Mouse (Mus musculus): Measurements from ENCODE around the gene Rab2b. TPM values are rescaled to one million over a fixed set of nuclear protein-coding genes. Genes with fewer than 3 reads are reported as not detected.

Rab2b gene
- polyA plus RNA-seq, 1 experiment = 23.2 TPM

- no peaks in the 10 kb centered on the region; the same call in 1 of the 2 replicates for H3K36me3 ChIP-seq (ENCODE audit: control insufficient read depth, insufficient read depth, low read length, poor library complexity, severe bottlenecking)
- no peaks in the 10 kb centered on the region for H3K27me3 ChIP-seq (ENCODE audit: control insufficient read depth, insufficient read depth, low read length, poor library complexity, severe bottlenecking)
- H3K4me1 ChIP-seq (ENCODE audit: control insufficient read depth, insufficient read depth, low read length) = no peaks in the 10 kb centered on the region
- TF ChIP-seq POLR2A (IDR thresholded peaks at IDR 0.05; ENCODE audit: insufficient read depth, low read length) = no peak
- TF ChIP-seq EP300 (IDR thresholded peaks at IDR 0.05; ENCODE audit: insufficient read depth, low read depth, low read length) = no peak
- H3K9ac ChIP-seq (ENCODE audit: low read depth, poor library complexity, severe bottlenecking) = peak overlapping the region; percentile 73
- H3K4me3 ChIP-seq (ENCODE audit: low read depth, low read length) = peak overlapping the region; percentile 95
- H3K9me3 ChIP-seq (replicated peaks; ENCODE audit: control insufficient read depth, insufficient read depth, low read length, poor library complexity, severe bottlenecking) = no peaks in the 10 kb centered on the region
- H3K27ac ChIP-seq (ENCODE audit: insufficient read depth, low read length) = peak overlapping the region; percentile 67
Observed at GRCm38 (mm10) chr14:52256311-52257175, 22.8 kb downstream of the Rab2b start.

- no peaks in the 10 kb centered on the region for H3K27me3 ChIP-seq (ENCODE audit: control insufficient read depth, insufficient read depth, low read length, poor library complexity, severe bottlenecking)
- no peaks in the 10 kb centered on the region for H3K9me3 ChIP-seq (replicated peaks; ENCODE audit: control insufficient read depth, insufficient read depth, low read length, poor library complexity, severe bottlenecking)
- TF ChIP-seq POLR2A (IDR thresholded peaks at IDR 0.05; ENCODE audit: insufficient read depth, low read length) (no peak), CTCF (IDR thresholded peaks at IDR 0.05; ENCODE audit: low read depth, low read length) (no peak), EP300 (IDR thresholded peaks at IDR 0.05; ENCODE audit: insufficient read depth, low read depth, low read length) (no peak)
- no peak overlapping the region for H3K9ac ChIP-seq (ENCODE audit: low read depth, poor library complexity, severe bottlenecking)
- H3K4me1 ChIP-seq (ENCODE audit: control insufficient read depth, insufficient read depth, low read length) = peaks cover 2% of the 10 kb centered on the region
- no peaks in the 10 kb centered on the region for H3K36me3 ChIP-seq (ENCODE audit: control insufficient read depth, insufficient read depth, low read length, poor library complexity, severe bottlenecking)
- no peak overlapping the region for H3K27ac ChIP-seq (ENCODE audit: insufficient read depth, low read length)
- H3K4me3 ChIP-seq (ENCODE audit: low read depth, low read length) = no peak overlapping the region
Observed at GRCm38 (mm10) chr14:52246129-52246528, 33.2 kb downstream of the Rab2b start.

- Histone ChIP-seq H3K27me3 (ENCODE audit: control insufficient read depth, insufficient read depth, low read length, poor library complexity, severe bottlenecking) (no peaks in the 10 kb centered on the region), H3K27ac (ENCODE audit: insufficient read depth, low read length) (peak overlapping the region; percentile 57; the same call in 1 of the 2 replicates)
- no peak for TF ChIP-seq POLR2A (IDR thresholded peaks at IDR 0.05; ENCODE audit: insufficient read depth, low read length)
- no peak for TF ChIP-seq CTCF (IDR thresholded peaks at IDR 0.05; ENCODE audit: low read depth, low read length)
- TF ChIP-seq EP300 (IDR thresholded peaks at IDR 0.05; ENCODE audit: insufficient read depth, low read depth, low read length) = no peak
Observed at GRCm38 (mm10) chr14:52244690-52245042, 34.7 kb downstream of the Rab2b start.

GRCm38 (mm10) chr14:52244041-52244689 is 35.2 kb downstream of the Rab2b start:
- H3K36me3 ChIP-seq (ENCODE audit: control insufficient read depth, insufficient read depth, low read length, poor library complexity, severe bottlenecking) = no peaks in the 10 kb centered on the region
- H3K4me1 ChIP-seq (ENCODE audit: control insufficient read depth, insufficient read depth, low read length) = peaks cover 2% of the 10 kb centered on the region
- peak overlapping the region; percentile 86 for H3K4me3 ChIP-seq (ENCODE audit: low read depth, low read length)
- H3K27me3 ChIP-seq (ENCODE audit: control insufficient read depth, insufficient read depth, low read length, poor library complexity, severe bottlenecking) = no peaks in the 10 kb centered on the region
- H3K9me3 ChIP-seq (replicated peaks; ENCODE audit: control insufficient read depth, insufficient read depth, low read length, poor library complexity, severe bottlenecking) = no peaks in the 10 kb centered on the region
- H3K27ac ChIP-seq (ENCODE audit: insufficient read depth, low read length) = peak overlapping the region; percentile 57; the same call in 1 of the 2 replicates
- peak overlapping the region; percentile 64 for H3K9ac ChIP-seq (ENCODE audit: low read depth, poor library complexity, severe bottlenecking)
- TF ChIP-seq POLR2A (IDR thresholded peaks at IDR 0.05; ENCODE audit: insufficient read depth, low read length) (no peak), EP300 (IDR thresholded peaks at IDR 0.05; ENCODE audit: insufficient read depth, low read depth, low read length) (no peak), CTCF (IDR thresholded peaks at IDR 0.05; ENCODE audit: low read depth, low read length) (no peak)

More at GRCm38 (mm10) chr14:52244690-52245042, 34.7 kb downstream of the Rab2b start:
- no peaks in the 10 kb centered on the region for H3K36me3 ChIP-seq (ENCODE audit: control insufficient read depth, insufficient read depth, low read length, poor library complexity, severe bottlenecking)
- H3K9me3 ChIP-seq (replicated peaks; ENCODE audit: control insufficient read depth, insufficient read depth, low read length, poor library complexity, severe bottlenecking) = no peaks in the 10 kb centered on the region
- H3K4me1 ChIP-seq (ENCODE audit: control insufficient read depth, insufficient read depth, low read length) = peaks cover 2% of the 10 kb centered on the region
- peak overlapping the region; percentile 78 for H3K4me3 ChIP-seq (ENCODE audit: low read depth, low read length)
- H3K9ac ChIP-seq (ENCODE audit: low read depth, poor library complexity, severe bottlenecking) = peak overlapping the region; percentile 64

- Histone ChIP-seq H3K27me3 (ENCODE audit: control insufficient read depth, insufficient read depth, low read length, poor library complexity, severe bottlenecking) (no peaks in the 10 kb centered on the region), H3K36me3 (ENCODE audit: control insufficient read depth, insufficient read depth, low read length, poor library complexity, severe bottlenecking) (peaks cover 42% of the 10 kb centered on the region), H3K27ac (ENCODE audit: insufficient read depth, low read length) (no peak overlapping the region), H3K4me3 (ENCODE audit: low read depth, low read length) (no peak overlapping the region), H3K9ac (ENCODE audit: low read depth, poor library complexity, severe bottlenecking) (no peak overlapping the region), H3K4me1 (ENCODE audit: control insufficient read depth, insufficient read depth, low read length) (no peaks in the 10 kb centered on the region), H3K9me3 (replicated peaks; ENCODE audit: control insufficient read depth, insufficient read depth, low read length, poor library complexity, severe bottlenecking) (no peaks in the 10 kb centered on the region)
- TF ChIP-seq CTCF (IDR thresholded peaks at IDR 0.05; ENCODE audit: low read depth, low read length) (no peak), POLR2A (IDR thresholded peaks at IDR 0.05; ENCODE audit: insufficient read depth, low read length) (no peak), EP300 (IDR thresholded peaks at IDR 0.05; ENCODE audit: insufficient read depth, low read depth, low read length) (no peak)
Observed at GRCm38 (mm10) chr14:52236216-52236615, 43.1 kb downstream of the Rab2b start.

- no peak for TF ChIP-seq EP300 (IDR thresholded peaks at IDR 0.05; ENCODE audit: insufficient read depth, low read depth, low read length)
- Histone ChIP-seq H3K4me3 (ENCODE audit: low read depth, low read length) (no peak overlapping the region), H3K9ac (ENCODE audit: low read depth, poor library complexity, severe bottlenecking) (no peak overlapping the region), H3K27me3 (ENCODE audit: control insufficient read depth, insufficient read depth, low read length, poor library complexity, severe bottlenecking) (no peaks in the 10 kb centered on the region), H3K9me3 (replicated peaks; ENCODE audit: control insufficient read depth, insufficient read depth, low read length, poor library complexity, severe bottlenecking) (no peaks in the 10 kb centered on the region), H3K36me3 (ENCODE audit: control insufficient read depth, insufficient read depth, low read length, poor library complexity, severe bottlenecking) (peaks cover 49% of the 10 kb centered on the region), H3K4me1 (ENCODE audit: control insufficient read depth, insufficient read depth, low read length) (no peaks in the 10 kb centered on the region), H3K27ac (ENCODE audit: insufficient read depth, low read length) (no peak overlapping the region)
Observed at GRCm38 (mm10) chr14:52235165-52235564, 44.2 kb downstream of the Rab2b start.

Data from ES-Bruce4 (cell line).